Mouse (Mus musculus) thymus, adult 2 months (tissue): Measurements from ENCODE around the gene Aurka. TPM values are rescaled to one million over a fixed set of nuclear protein-coding genes. Genes with fewer than 3 reads are reported as not detected.

ENCODE experiments used
- DNase-seq: peaks from one replicate; pipeline ENCODE4 v3.0.0; 2021
- H3K27ac ChIP-seq: fragments of 200-500 bp; 2 replicates; pipeline ENCODE4 v1.5.1; 2012; ENCODE audit warnings: low read length, control low read depth; ENCODE audit not compliant: control insufficient read depth, insufficient read depth
- H3K27me3 ChIP-seq: fragments of 200-500 bp; 2 replicates; pipeline ENCODE4 v1.6.1; 2012; ENCODE audit warnings: mild to moderate bottlenecking, low read length, moderate library complexity, mixed read lengths; ENCODE audit not compliant: control insufficient read depth, insufficient read depth
- H3K36me3 ChIP-seq: fragments of 200-500 bp; 2 replicates; pipeline ENCODE4 v1.6.1; 2012; ENCODE audit warnings: mild to moderate bottlenecking, low read length, moderate library complexity; ENCODE audit not compliant: control insufficient read depth, insufficient read depth
- H3K4me1 ChIP-seq: fragments of 200-500 bp; replicated peaks from 2 replicates; pipeline ENCODE4 v1.6.1; 2012; ENCODE audit warnings: low read length; ENCODE audit not compliant: control insufficient read depth, insufficient read depth
- H3K4me3 ChIP-seq: fragments of 200-500 bp; 2 replicates; pipeline ENCODE4 v1.5.1; 2012; ENCODE audit warnings: mild to moderate bottlenecking, low read length, control low read depth, moderate library complexity; ENCODE audit not compliant: control insufficient read depth, insufficient read depth
- CTCF ChIP-seq: fragments of 200-500 bp; IDR thresholded peaks from 2 replicates; pipeline ENCODE4 v1.5.1; 2012; ENCODE audit warnings: mild to moderate bottlenecking, control low read depth, low read length, moderate library complexity, borderline replicate concordance; ENCODE audit not compliant: control insufficient read depth, poor library complexity, insufficient read depth; ENCODE audit errors: extremely low read depth
- POLR2A ChIP-seq: fragments of 200-500 bp; IDR thresholded peaks from 2 replicates; pipeline ENCODE4 v1.6.1; 2012; ENCODE audit warnings: mild to moderate bottlenecking, low read length, control low read depth, moderate library complexity; ENCODE audit not compliant: control insufficient read depth, poor library complexity, insufficient read depth; ENCODE audit errors: extremely low read depth
- WGBS: fragments of 180-500 bp; shearing (Covaris S2); methylation state at CpG from one replicate; pipeline ENCODE4 v1.1.7; 2018; 5-methylcytosine and 5-hydroxymethylcytosine counted together
- polyA plus RNA-seq: library from polyadenylated mRNA; depleted of rRNA; stranded (reverse); fragments of >200 nt; gene quantifications from 2 replicates; pipeline ENCODE4 v1.2.3, GENCODE M21; 2012

Gene Aurka
- polyA plus RNA-seq, 1 experiment = 47.7 TPM

- H3K36me3 ChIP-seq = peaks cover 71% of the 10 kb centered on the region
- WGBS = 85% methylated on average over 5 of the region's 5 CpGs
- TF ChIP-seq CTCF (no peak), POLR2A (no peak)
- H3K27me3 ChIP-seq = no peaks in the 10 kb centered on the region
- DNase-seq = no peak
- H3K4me1 ChIP-seq = peaks cover 22% of the 10 kb centered on the region
- H3K27ac ChIP-seq = no peak overlapping the region
- H3K4me3 ChIP-seq = no peak overlapping the region
Measured at GRCm38 (mm10) chr2:172376999-172377515, 6.7 kb upstream of the Aurka start.

DNA sequence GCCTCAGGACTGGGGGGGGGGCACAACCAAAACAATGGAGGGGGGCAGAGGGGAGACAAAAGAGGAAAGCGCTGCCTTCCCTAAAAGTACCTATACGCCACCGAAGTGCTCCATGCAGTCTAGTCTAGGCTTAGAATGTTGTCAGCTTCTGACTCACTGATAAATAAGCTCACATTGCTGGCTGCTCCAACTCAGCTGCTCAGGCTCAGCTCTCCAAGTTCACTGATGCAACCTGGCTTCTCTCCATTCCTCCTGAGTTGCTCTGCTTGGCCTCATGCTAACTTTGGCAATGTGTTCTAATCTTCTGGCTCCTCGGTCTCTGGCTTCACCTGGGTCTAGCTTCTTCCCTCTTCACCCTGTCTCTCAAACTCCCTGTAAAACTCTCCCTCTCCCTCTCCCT is 6.2 kb upstream of the Aurka start:
- Histone ChIP-seq H3K4me3 (no peak overlapping the region), H3K4me1 (peaks cover 18% of the 10 kb centered on the region), H3K36me3 (peaks cover 71% of the 10 kb centered on the region), H3K27ac (no peak overlapping the region), H3K27me3 (no peaks in the 10 kb centered on the region)
- TF ChIP-seq CTCF = no peak
- no peak for TF ChIP-seq POLR2A
- DNase-seq = no peak
- 96% methylated on average over 4 of the region's 4 CpGs for WGBS

DNA sequence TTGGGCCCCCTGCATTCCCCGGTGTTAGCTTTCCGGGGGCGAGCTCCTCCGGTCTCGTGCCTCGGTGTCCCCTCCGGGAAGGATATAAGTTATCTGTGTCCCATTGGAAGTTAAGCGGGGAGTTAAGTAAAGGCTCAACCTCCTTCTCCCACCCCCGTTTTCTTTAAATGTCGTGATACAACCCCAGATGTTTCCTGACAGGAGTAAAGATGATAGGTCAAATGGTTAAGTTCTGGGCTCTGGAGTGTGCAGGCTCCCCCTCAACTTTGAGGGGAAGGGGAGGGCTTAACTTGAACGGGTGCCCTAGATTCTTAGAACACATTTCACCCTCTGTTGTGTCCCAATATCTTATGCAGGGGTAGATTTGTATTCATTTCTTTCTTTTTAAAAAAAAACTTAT is 923 bp upstream of the Aurka start:
- Histone ChIP-seq H3K4me3 (peak overlapping the region; percentile 77), H3K27ac (peak overlapping the region; percentile 39), H3K27me3 (no peaks in the 10 kb centered on the region), H3K4me1 (peaks cover 9% of the 10 kb centered on the region), H3K36me3 (peaks cover 39% of the 10 kb centered on the region)
- under 1% methylated on average over 11 of the region's 11 CpGs for WGBS
- TF ChIP-seq CTCF (no peak), POLR2A (no peak)
- DNase-seq = no peak

- Histone ChIP-seq H3K27ac (no peak overlapping the region), H3K27me3 (no peaks in the 10 kb centered on the region), H3K4me1 (no peaks in the 10 kb centered on the region; the same call in 1 of the 2 replicates), H3K4me3 (no peak overlapping the region), H3K36me3 (peaks cover 70% of the 10 kb centered on the region)
- TF ChIP-seq POLR2A (no peak), CTCF (no peak)
- WGBS = 96% methylated on average over 7 of the region's 7 CpGs
- DNase-seq = no peak
Measured at GRCm38 (mm10) chr2:172363176-172363575, 7.2 kb downstream of the Aurka start.

DNA sequence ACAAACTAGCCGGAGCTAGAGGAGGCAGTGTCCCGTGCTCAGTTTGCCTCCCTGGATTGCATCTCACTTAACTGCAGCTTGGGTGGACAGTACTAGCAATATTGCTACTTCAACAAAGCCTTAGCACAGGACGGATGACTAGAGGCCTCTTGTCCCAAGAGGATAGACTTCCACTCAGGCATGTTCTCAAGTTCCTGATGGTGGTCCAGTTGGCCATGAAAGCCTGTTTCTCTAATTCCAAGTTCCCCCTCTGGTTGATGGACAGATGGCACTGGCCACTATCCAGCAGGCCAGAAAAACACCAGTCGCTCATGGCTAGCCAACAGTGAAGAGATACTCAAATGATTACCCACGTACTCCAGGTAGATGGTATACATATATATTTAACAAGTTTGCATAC is 14.5 kb downstream of the Aurka start:
- DNase-seq = no peak
- Histone ChIP-seq H3K27me3 (no peaks in the 10 kb centered on the region), H3K36me3 (peaks cover 60% of the 10 kb centered on the region), H3K27ac (no peak overlapping the region), H3K4me1 (no peaks in the 10 kb centered on the region), H3K4me3 (no peak overlapping the region)
- 97% methylated on average over 5 of the region's 5 CpGs for WGBS
- TF ChIP-seq POLR2A (no peak), CTCF (no peak)

DNA sequence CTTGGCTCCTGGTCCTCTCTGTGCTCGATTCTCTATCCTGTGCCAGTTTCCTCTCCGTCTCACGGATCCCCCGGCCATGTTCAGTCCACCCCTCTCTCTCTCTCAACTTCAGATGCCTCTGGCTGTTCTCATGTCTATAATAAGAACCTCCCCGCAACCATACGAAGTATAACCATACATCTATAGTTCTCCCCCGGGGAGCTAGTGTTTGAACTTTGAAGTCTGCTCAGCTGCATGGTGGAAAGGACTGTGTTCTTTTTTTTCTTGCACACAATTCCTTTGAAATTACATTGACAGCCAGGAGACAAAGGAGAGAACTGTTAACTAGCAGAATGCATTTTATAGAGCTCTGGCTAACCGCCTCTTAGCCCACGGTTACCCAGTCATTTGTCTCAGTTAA is 15.6 kb downstream of the Aurka start:
- no peak overlapping the region for H3K27ac ChIP-seq
- 93% methylated on average over 9 of the region's 9 CpGs for WGBS
- TF ChIP-seq POLR2A (no peak), CTCF (no peak)
- no peak for DNase-seq
- H3K4me1 ChIP-seq = no peaks in the 10 kb centered on the region
- H3K4me3 ChIP-seq = no peak overlapping the region
- no peaks in the 10 kb centered on the region for H3K27me3 ChIP-seq
- peaks cover 50% of the 10 kb centered on the region for H3K36me3 ChIP-seq

GRCm38 (mm10) chr2:172353218-172353617 is 17.1 kb downstream of the Aurka start:
- Histone ChIP-seq H3K27me3 (no peaks in the 10 kb centered on the region), H3K4me1 (no peaks in the 10 kb centered on the region), H3K36me3 (peaks cover 34% of the 10 kb centered on the region), H3K27ac (no peak overlapping the region), H3K4me3 (no peak overlapping the region)
- 90% methylated on average over 9 of the region's 9 CpGs for WGBS
- TF ChIP-seq POLR2A (no peak), CTCF (no peak)
- DNase-seq = no peak
